Mouse (Mus musculus): ENCODE measurements at regions not wholly inside any gene's neighbourhood (a gene's known extent, or its start where the extent isn't known, plus 50 kb on each side); places are given as distances from the start of the nearest gene placed in this dataset.

GRCm38 (mm10) chr16:29822843-29823401, 241.3 kb upstream of the Hes1 start:
- H3K4me3 ChIP-seq (ENCODE audit: insufficient read depth, low read length): no peak overlapping the region
- no peak overlapping the region for H3K27ac ChIP-seq (ENCODE audit: insufficient read depth, low read length)
- no peaks in the 10 kb centered on the region for H3K4me1 ChIP-seq (ENCODE audit: control insufficient read depth, insufficient read depth, low read length)
- TF ChIP-seq POLR2A (IDR thresholded peaks at IDR 0.05; ENCODE audit: extremely low read depth, insufficient read depth, low read length): no peak
- no peak for TF ChIP-seq CTCF (IDR thresholded peaks at IDR 0.05; ENCODE audit: extremely low read depth, insufficient read depth, low read length)

- H3K27ac ChIP-seq (ENCODE audit: insufficient read depth, low read length): no peak overlapping the region
- TF ChIP-seq CTCF (IDR thresholded peaks at IDR 0.05; ENCODE audit: extremely low read depth, insufficient read depth, low read length) (no peak), POLR2A (IDR thresholded peaks at IDR 0.05; ENCODE audit: extremely low read depth, insufficient read depth, low read length) (no peak)
- no peaks in the 10 kb centered on the region for H3K4me1 ChIP-seq (ENCODE audit: control insufficient read depth, insufficient read depth, low read length)
- no peak overlapping the region for H3K4me3 ChIP-seq (ENCODE audit: insufficient read depth, low read length)
Measured at GRCm38 (mm10) chr16:29826927-29827326, 237.3 kb upstream of the Hes1 start.

- no peaks in the 10 kb centered on the region for H3K4me1 ChIP-seq (ENCODE audit: control insufficient read depth, insufficient read depth, low read length)
- H3K4me3 ChIP-seq (ENCODE audit: insufficient read depth, low read length): no peak overlapping the region
- no peak overlapping the region for H3K27ac ChIP-seq (ENCODE audit: insufficient read depth, low read length)
- TF ChIP-seq POLR2A (IDR thresholded peaks at IDR 0.05; ENCODE audit: extremely low read depth, insufficient read depth, low read length): no peak
- no peak for TF ChIP-seq CTCF (IDR thresholded peaks at IDR 0.05; ENCODE audit: extremely low read depth, insufficient read depth, low read length)
Measured at GRCm38 (mm10) chr16:29827776-29828175, 236.4 kb upstream of the Hes1 start.

- Histone ChIP-seq H3K27ac (ENCODE audit: insufficient read depth, low read length) (no peak overlapping the region; the same call in 1 of the 2 replicates), H3K4me3 (ENCODE audit: insufficient read depth, low read length) (no peak overlapping the region), H3K4me1 (ENCODE audit: control insufficient read depth, insufficient read depth, low read length) (no peaks in the 10 kb centered on the region)
- TF ChIP-seq POLR2A (IDR thresholded peaks at IDR 0.05; ENCODE audit: extremely low read depth, insufficient read depth, low read length) (no peak), CTCF (IDR thresholded peaks at IDR 0.05; ENCODE audit: extremely low read depth, insufficient read depth, low read length) (no peak)
Measured at GRCm38 (mm10) chr16:29829457-29829856, 234.7 kb upstream of the Hes1 start.

GRCm38 (mm10) chr16:29830101-29830500, 234.1 kb upstream of the Hes1 start:
- Histone ChIP-seq H3K4me3 (ENCODE audit: insufficient read depth, low read length) (no peak overlapping the region), H3K4me1 (ENCODE audit: control insufficient read depth, insufficient read depth, low read length) (no peaks in the 10 kb centered on the region), H3K27ac (ENCODE audit: insufficient read depth, low read length) (peak overlapping the region; percentile 57)
- TF ChIP-seq POLR2A (IDR thresholded peaks at IDR 0.05; ENCODE audit: extremely low read depth, insufficient read depth, low read length) (no peak), CTCF (IDR thresholded peaks at IDR 0.05; ENCODE audit: extremely low read depth, insufficient read depth, low read length) (no peak)

GRCm38 (mm10) chr16:29833298-29833697, 230.9 kb upstream of the Hes1 start:
- TF ChIP-seq POLR2A (IDR thresholded peaks at IDR 0.05; ENCODE audit: extremely low read depth, insufficient read depth, low read length) (no peak), CTCF (IDR thresholded peaks at IDR 0.05; ENCODE audit: extremely low read depth, insufficient read depth, low read length) (no peak)
- Histone ChIP-seq H3K4me1 (ENCODE audit: control insufficient read depth, insufficient read depth, low read length) (no peaks in the 10 kb centered on the region), H3K4me3 (ENCODE audit: insufficient read depth, low read length) (no peak overlapping the region), H3K27ac (ENCODE audit: insufficient read depth, low read length) (no peak overlapping the region)

- Histone ChIP-seq H3K27ac (ENCODE audit: insufficient read depth, low read length) (no peak overlapping the region), H3K4me3 (ENCODE audit: insufficient read depth, low read length) (no peak overlapping the region), H3K4me1 (ENCODE audit: control insufficient read depth, insufficient read depth, low read length) (no peaks in the 10 kb centered on the region)
- TF ChIP-seq POLR2A (IDR thresholded peaks at IDR 0.05; ENCODE audit: extremely low read depth, insufficient read depth, low read length) (no peak), CTCF (IDR thresholded peaks at IDR 0.05; ENCODE audit: extremely low read depth, insufficient read depth, low read length) (no peak)
Measured at GRCm38 (mm10) chr16:29833875-29834274, 230.3 kb upstream of the Hes1 start.

GRCm38 (mm10) chr16:29834669-29835068, 229.5 kb upstream of the Hes1 start:
- TF ChIP-seq CTCF (IDR thresholded peaks at IDR 0.05; ENCODE audit: extremely low read depth, insufficient read depth, low read length) (no peak), POLR2A (IDR thresholded peaks at IDR 0.05; ENCODE audit: extremely low read depth, insufficient read depth, low read length) (no peak)
- no peaks in the 10 kb centered on the region for H3K4me1 ChIP-seq (ENCODE audit: control insufficient read depth, insufficient read depth, low read length)
- H3K4me3 ChIP-seq (ENCODE audit: insufficient read depth, low read length): no peak overlapping the region
- H3K27ac ChIP-seq (ENCODE audit: insufficient read depth, low read length): no peak overlapping the region

GRCm38 (mm10) chr16:29837025-29837629, 227.1 kb upstream of the Hes1 start:
- Histone ChIP-seq H3K4me1 (ENCODE audit: control insufficient read depth, insufficient read depth, low read length) (no peaks in the 10 kb centered on the region), H3K4me3 (ENCODE audit: insufficient read depth, low read length) (no peak overlapping the region), H3K27ac (ENCODE audit: insufficient read depth, low read length) (no peak overlapping the region)
- TF ChIP-seq POLR2A (IDR thresholded peaks at IDR 0.05; ENCODE audit: extremely low read depth, insufficient read depth, low read length) (no peak), CTCF (IDR thresholded peaks at IDR 0.05; ENCODE audit: extremely low read depth, insufficient read depth, low read length) (no peak)

- TF ChIP-seq CTCF (IDR thresholded peaks at IDR 0.05; ENCODE audit: extremely low read depth, insufficient read depth, low read length): no peak
- no peak for TF ChIP-seq POLR2A (IDR thresholded peaks at IDR 0.05; ENCODE audit: extremely low read depth, insufficient read depth, low read length)
- H3K27ac ChIP-seq (ENCODE audit: insufficient read depth, low read length): no peak overlapping the region
- no peaks in the 10 kb centered on the region for H3K4me1 ChIP-seq (ENCODE audit: control insufficient read depth, insufficient read depth, low read length)
- no peak overlapping the region for H3K4me3 ChIP-seq (ENCODE audit: insufficient read depth, low read length)
Measured at GRCm38 (mm10) chr16:29837874-29838273, 226.3 kb upstream of the Hes1 start.

Measured in cortical plate, adult 2 months (tissue).